Mouse (Mus musculus) frontal cortex, postnatal 14 days (tissue): Measurements from ENCODE around the gene Trpm3.

Source experiments
- DNase-seq, 2 experiments: peaks; one replicate each; pipeline ENCODE4 v3.0.0; 2022; ENCODE audit warnings: low spot score in 2 of 2

Trpm3 gene

GRCm38 (mm10) chr19:22138590-22139421 lies at the start of gene Trpm3:
TSS of gene Trpm3 (plus strand) at chr19:22139046.
- peak; percentile 18 to 51 for DNase-seq

DNA sequence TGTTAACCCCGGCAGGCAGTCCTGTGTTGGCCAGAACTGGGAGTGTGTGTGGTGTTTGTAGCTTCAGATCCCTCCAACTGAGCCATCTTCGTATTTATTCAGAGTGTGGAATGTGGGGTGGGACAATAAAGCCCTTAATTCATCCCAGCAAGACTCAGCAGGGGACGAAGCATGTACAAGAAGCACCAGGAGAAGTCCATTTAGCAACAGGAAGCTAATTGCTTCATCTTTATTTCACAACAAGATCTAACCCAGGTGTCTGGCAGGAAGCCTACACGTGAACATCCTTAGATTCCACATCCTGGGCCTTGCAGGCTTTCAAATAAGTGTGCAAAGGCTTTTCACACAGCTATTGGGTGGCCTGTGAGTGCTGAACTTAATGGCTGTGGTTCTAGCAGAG lies 38.3 kb upstream of the Trpm3 start:
- DNase-seq = no peak

DNA sequence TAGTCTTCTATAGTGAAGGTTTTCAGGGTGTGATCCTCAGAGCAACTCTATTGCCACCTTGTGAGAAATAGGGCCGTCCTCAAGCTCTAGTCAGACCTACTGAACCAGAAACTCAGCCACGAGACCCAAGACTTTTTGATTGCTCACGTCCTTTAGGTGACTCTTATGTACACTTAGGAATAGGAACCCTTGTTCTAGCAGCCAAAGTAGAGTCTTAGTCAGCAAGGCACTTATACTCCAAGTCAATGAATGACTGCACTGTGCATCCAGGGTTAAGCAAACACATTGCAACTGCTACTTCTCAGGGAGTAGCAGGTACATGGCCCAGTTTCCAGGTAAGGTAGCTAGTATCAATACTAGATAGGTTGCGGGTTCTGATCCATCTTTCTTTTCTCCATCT lies 35.0 kb upstream of the Trpm3 start:
- DNase-seq = no peak

GRCm38 (mm10) chr19:22104848-22105484 lies 33.9 kb upstream of the Trpm3 start:
- DNase-seq = no peak

DNA sequence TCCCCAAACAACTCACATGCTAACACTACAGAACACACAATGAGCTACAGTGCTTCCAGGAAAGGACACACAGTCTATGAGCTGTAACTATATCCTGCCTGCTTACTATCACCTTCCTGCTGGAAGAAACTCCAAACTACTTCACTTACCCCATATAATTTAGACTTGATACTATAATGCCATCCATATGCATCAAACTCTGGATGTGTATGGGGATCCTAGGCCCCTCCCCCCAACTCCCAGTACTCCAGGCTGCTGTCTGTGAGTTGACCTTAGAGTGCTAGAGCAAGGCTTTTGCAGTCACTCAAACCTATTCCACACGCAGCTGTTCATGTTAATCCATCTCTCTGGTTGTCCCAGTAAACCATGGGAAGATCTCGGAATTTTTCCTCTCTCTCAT lies 33.2 kb upstream of the Trpm3 start:
- no peak for DNase-seq

GRCm38 (mm10) chr19:22108893-22109463 lies 29.9 kb upstream of the Trpm3 start:
- no peak for DNase-seq

DNA sequence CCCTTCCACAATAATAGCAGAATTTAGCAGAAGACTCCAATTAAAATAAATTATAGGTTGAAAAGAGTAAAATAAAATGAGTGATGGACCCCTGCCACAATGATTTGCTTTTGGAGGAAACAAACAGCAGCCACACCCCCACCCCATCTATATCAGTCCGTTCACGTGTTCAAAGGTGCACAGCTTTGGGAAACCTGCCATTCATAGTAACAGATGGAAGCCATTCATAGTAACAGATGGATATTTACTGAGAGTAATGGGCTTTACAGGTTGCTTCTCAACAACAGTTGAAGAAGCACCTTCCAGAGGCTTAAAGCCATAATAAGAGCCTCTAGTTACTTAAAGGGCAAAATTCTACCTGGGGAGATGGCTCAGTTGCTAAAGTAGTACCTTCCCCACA lies 17.9 kb upstream of the Trpm3 start:
- DNase-seq = no peak

DNA sequence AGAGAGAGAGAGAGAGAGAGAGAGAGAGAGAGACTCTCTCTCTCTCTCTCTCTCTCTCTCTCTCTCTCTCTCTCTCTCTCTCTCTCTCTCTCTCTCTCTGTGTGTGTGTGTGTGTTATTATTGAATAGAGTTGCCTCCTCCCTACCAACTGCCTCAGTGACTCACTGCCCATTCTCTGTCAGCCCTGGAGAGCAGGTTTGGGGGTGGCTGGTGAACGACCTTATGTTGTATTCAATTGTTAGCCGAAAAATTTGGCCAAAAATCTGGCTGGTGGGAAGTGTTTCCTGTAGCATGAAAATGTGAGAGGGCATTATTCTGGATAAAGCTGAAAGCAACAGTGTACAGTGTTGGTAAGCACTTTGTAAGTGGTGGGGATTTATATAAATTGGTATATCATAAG lies 17.2 kb upstream of the Trpm3 start:
- DNase-seq = no peak

DNA sequence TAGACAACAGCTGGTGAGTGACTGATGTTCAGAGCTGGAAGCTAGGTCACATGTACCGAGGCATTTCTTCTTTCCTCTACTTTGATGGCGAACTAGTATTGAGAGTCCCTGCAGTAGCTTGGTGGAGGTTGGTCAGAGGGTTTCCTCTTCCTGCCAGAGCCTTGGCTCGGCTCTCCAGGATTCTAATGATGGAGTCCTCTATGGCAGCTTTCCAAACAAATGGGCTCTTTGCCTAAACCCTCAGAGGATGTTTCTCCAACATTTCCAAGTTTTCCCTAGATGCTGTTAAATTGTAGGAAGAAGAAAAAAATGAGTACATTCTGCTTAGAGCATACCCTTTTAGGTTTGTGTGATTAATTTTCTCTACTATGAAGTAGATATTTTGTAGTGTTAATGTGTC lies 6.2 kb upstream of the Trpm3 start:
- DNase-seq = no peak

DNA sequence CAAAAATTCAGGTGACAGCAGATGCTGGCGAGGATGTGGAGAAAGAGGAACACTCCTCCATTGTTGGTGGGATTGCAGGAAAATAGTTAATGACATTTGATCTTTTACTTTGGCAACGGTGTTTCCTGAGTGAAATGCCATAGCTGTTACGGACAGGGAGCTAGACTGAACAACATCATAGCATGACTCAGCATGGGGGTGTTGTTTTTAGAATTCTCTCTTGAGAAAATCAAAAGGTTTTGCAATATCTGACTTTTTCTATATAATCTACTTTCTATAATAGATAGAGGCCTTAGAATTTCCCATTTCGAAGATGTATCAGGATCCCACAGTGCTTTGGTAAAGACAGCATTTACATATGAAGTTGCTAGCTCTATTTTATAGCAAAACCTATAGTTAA lies 39.7 kb downstream of the Trpm3 start:
- DNase-seq = no peak

GRCm38 (mm10) chr19:22179017-22179416 lies 40.2 kb downstream of the Trpm3 start:
- DNase-seq = no peak

- no peak for DNase-seq
Measured at GRCm38 (mm10) chr19:22180136-22180535, 41.3 kb downstream of the Trpm3 start.

- DNase-seq = peak in 1 of 2 experiments; percentile 4
Measured at GRCm38 (mm10) chr19:22189716-22190115, 50.9 kb downstream of the Trpm3 start.

GRCm38 (mm10) chr19:22222520-22222919 lies 83.7 kb downstream of the Trpm3 start:
- no peak for DNase-seq

GRCm38 (mm10) chr19:22234187-22234586 lies 95.3 kb downstream of the Trpm3 start:
- DNase-seq = no peak

DNA sequence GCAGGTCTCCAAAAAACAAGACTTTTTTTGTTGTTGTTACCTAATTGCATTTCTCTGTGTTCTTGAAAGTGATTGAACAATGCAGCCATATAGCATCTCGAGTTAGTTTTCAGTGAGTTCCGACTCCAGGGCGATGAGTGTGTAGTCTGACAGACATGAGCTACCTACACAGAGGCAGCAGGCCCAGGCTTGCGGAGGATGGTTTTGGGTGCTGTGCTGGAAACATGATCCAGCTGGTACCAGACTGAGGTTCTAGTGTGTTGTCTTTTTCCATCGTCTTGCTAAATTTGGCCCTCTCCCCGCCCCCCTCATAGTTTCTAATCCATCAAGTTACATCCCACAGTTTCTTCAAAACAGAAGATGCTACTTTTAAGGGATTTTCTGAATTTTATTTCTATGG lies 110.2 kb downstream of the Trpm3 start:
- DNase-seq = peak; percentile 23 to 31

GRCm38 (mm10) chr19:22272916-22273315 lies 134.1 kb downstream of the Trpm3 start:
- DNase-seq = no peak

GRCm38 (mm10) chr19:22284651-22285050 lies 145.8 kb downstream of the Trpm3 start:
- no peak for DNase-seq

- DNase-seq = no peak
Measured at GRCm38 (mm10) chr19:22292671-22293070, 153.8 kb downstream of the Trpm3 start.

DNA sequence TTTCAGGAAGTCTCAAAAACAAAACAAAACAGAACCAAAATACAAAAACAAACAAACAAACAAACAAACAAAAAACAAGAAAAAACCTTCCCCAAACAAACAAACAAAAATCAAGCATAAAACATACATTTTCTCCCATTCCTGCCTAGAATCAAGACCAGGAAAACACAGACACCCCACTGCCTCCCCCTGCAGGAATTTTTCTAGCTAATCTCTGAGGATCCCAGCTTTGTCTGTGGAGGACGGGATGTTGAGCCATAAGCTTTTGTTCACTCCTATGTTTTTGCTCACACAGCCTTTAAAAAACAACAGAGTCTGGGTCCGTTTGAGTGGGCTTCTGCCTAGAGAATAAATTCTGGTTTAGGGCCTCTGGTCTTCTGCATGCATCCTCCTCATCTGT lies 162.1 kb downstream of the Trpm3 start:
- DNase-seq = no peak

DNA sequence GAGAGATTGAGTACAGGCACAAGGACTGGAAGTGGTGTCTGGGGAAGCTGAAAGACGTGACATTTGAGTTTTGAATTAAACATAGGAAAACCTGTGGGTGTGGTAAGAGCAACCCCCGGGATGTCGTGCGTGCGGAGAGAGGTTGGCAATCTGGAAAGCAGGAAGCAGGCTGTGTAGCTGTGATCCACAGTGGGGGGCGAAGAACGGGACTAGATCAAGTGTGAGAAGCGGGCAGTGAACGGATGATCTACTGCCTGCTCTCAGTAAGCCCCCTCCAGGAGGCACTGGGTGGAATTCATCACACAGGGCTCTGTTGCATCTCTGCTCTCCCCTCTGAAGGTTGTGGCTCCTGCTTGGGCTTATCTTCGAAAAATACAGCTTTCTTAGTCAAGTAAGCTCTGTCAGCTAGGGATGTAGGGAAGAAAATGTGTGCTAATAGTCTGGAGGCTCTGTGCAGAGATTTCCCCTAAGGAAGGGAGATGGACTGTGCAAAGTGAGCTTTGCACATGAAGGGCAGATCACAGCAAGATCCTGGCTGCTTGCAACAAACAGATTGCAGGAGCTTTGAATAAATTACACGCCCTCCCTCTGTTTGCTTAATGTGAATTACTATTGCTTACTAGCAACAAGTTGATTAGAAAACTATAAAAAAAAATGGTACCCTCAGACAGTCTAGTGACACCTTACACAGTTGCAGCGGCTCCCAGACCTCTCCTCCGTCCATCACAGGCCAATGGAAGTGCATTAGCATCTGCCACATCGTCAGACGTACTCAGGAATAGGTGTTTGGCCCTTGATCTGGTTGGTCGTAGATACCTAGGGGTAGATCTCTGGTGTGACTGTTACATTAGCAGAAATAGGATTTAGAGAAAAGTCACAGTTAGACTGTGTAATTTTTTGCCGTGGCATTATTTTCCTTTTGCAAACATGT lies 164.4 kb downstream of the Trpm3 start:
- no peak for DNase-seq
